Comparison of ENCODE assay signal across 8 mouse cellular contexts in the genomic region with DNA sequence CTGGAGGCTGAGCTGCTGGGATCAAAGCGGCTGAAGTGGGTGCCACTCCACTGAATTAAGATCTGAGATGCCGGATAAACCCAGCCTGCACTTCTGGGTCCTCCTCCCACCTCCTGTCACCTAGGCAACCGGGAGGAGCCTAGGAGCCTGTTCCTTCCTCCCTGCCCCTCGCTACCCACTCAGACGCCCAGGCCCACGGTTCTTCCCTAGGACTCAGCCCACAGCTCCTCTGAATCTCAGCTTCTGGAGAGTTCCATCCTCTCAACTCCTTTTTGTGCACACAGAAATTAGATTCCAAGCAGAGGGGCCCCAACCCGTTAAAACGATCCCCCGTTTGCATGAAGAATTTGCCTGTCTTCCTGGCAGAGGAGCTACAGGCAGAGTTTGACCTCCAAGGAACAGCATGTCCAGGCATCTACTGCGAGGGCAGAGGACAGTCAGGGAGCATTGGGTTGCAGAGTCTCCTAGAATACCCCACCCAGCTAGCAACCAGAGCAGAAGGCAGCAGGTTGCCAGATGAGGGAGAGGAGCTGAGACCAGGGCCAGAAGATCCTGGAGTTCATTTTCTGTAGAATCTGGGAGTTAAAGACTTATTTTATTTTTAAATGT.
DNase-seq lines count a peak whose midpoint lies in the region; ATAC-seq and TF ChIP-seq lines count a peak whose summit lies in the region.

No protein-coding gene starts in this region.

- peak; percentile 42 for DNase-seq in CD4-positive, CD25-positive, alpha-beta regulatory T cell, adult 2 months (ENCODE audit: low read depth, low spot score)
- DNase-seq in naive thymus-derived CD4-positive, alpha-beta T cell, adult 2 months (ENCODE audit: low read depth) = peak; percentile 60

- peak overlapping the region; percentile 83 for H3K27ac ChIP-seq in forebrain, embryonic 12.5 days
- H3K27ac ChIP-seq in heart, embryonic 13.5 days (replicated peaks) = peak overlapping the region; percentile 25
- H3K27ac ChIP-seq in kidney, embryonic 15.5 days = peak overlapping the region; percentile 67
- H3K27ac ChIP-seq in limb, embryonic 12.5 days = no peak overlapping the region
- H3K27ac ChIP-seq in testis, adult 2 months (ENCODE audit: control insufficient read depth, insufficient read depth, low read depth, low read length) = peak overlapping the region; percentile 47

- peaks cover 19% of the 10 kb centered on the region for H3K4me1 ChIP-seq in forebrain, embryonic 12.5 days
- H3K4me1 ChIP-seq in heart, embryonic 13.5 days = peaks cover 14% of the 10 kb centered on the region
- peaks cover 16% of the 10 kb centered on the region for H3K4me1 ChIP-seq in kidney, embryonic 15.5 days
- peaks cover 13% of the 10 kb centered on the region for H3K4me1 ChIP-seq in limb, embryonic 12.5 days (replicated peaks)
- peaks cover 11% of the 10 kb centered on the region for H3K4me1 ChIP-seq in testis, adult 2 months (ENCODE audit: control insufficient read depth, insufficient read depth, low read length)

- ATAC-seq in CD4-positive, CD25-positive, alpha-beta regulatory T cell, adult 4 months = no peak
- ATAC-seq in forebrain, embryonic 12.5 days (ENCODE audit: low FRiP score) = peak; percentile 90
- no peak for ATAC-seq in heart, embryonic 13.5 days (ENCODE audit: extremely low read depth, insufficient number of reproducible peaks, low FRiP score, low TSS enrichment)
- peak; percentile 90 for ATAC-seq in kidney, embryonic 15.5 days (replicated peaks; ENCODE audit: low FRiP score)
- no peak for ATAC-seq in limb, embryonic 12.5 days (ENCODE audit: insufficient number of reproducible peaks, insufficient read depth, low FRiP score, low TSS enrichment, low read depth)

- peak overlapping the region; percentile 22 for H3K4me3 ChIP-seq in forebrain, embryonic 12.5 days (replicated peaks)
- peak overlapping the region; percentile 38 for H3K4me3 ChIP-seq in heart, embryonic 13.5 days
- H3K4me3 ChIP-seq in kidney, embryonic 15.5 days (replicated peaks) = peak overlapping the region; percentile 30
- H3K4me3 ChIP-seq in limb, embryonic 12.5 days (replicated peaks) = peak overlapping the region; percentile 15
- H3K4me3 ChIP-seq in testis, adult 2 months (ENCODE audit: control insufficient read depth, low read depth, low read length) = no peak overlapping the region

- no peaks in the 10 kb centered on the region for H3K36me3 ChIP-seq in forebrain, embryonic 12.5 days (replicated peaks)
- no peaks in the 10 kb centered on the region for H3K36me3 ChIP-seq in heart, embryonic 13.5 days
- no peaks in the 10 kb centered on the region for H3K36me3 ChIP-seq in kidney, embryonic 15.5 days
- no peaks in the 10 kb centered on the region for H3K36me3 ChIP-seq in limb, embryonic 12.5 days
- H3K36me3 ChIP-seq in testis, adult 2 months (ENCODE audit: control insufficient read depth, insufficient read depth, low read length) = no peaks in the 10 kb centered on the region

- WGBS in forebrain, embryonic 12.5 days = 2% methylated on average over 10 of the region's 10 CpGs
- 4% methylated on average over 10 of the region's 10 CpGs for WGBS in heart, embryonic 13.5 days
- WGBS in kidney, embryonic 15.5 days = 2% methylated on average over 10 of the region's 10 CpGs
- 3% methylated on average over 10 of the region's 10 CpGs for WGBS in limb, embryonic 12.5 days

- H3K9ac ChIP-seq in forebrain, embryonic 12.5 days = peak overlapping the region; percentile 44; the same call in 1 of the 2 replicates
- H3K9ac ChIP-seq in heart, embryonic 13.5 days = peak overlapping the region; percentile 67
- 0 out of 2 replicates have a peak overlapping the region, but pooled peaks have one; percentile 24 for H3K9ac ChIP-seq in kidney, embryonic 15.5 days
- no peak overlapping the region for H3K9ac ChIP-seq in limb, embryonic 12.5 days (replicated peaks)

- H3K4me2 ChIP-seq in forebrain, embryonic 12.5 days = peak overlapping the region; percentile 47
- peak overlapping the region; percentile 68 for H3K4me2 ChIP-seq in heart, embryonic 13.5 days
- peak overlapping the region; percentile 57 for H3K4me2 ChIP-seq in kidney, embryonic 15.5 days
- H3K4me2 ChIP-seq in limb, embryonic 12.5 days = peak overlapping the region; percentile 50

- no peaks in the 10 kb centered on the region for H3K27me3 ChIP-seq in forebrain, embryonic 12.5 days
- no peaks in the 10 kb centered on the region for H3K27me3 ChIP-seq in heart, embryonic 13.5 days (replicated peaks)
- H3K27me3 ChIP-seq in kidney, embryonic 15.5 days = no peaks in the 10 kb centered on the region
- H3K27me3 ChIP-seq in limb, embryonic 12.5 days = no peaks in the 10 kb centered on the region
- H3K27me3 ChIP-seq in testis, adult 2 months (ENCODE audit: control insufficient read depth, insufficient read depth, low read length) = no peaks in the 10 kb centered on the region

- TF ChIP-seq POLR2A in testis, adult 2 months (IDR thresholded peaks at IDR 0.05; ENCODE audit: control insufficient read depth, low read depth, low read length) = no peak

- TF ChIP-seq CTCF in testis, adult 2 months (IDR thresholded peaks at IDR 0.05; ENCODE audit: control insufficient read depth, insufficient read depth, insufficient replicate concordance, low read depth, low read length) = no peak

- H3K9me3 ChIP-seq in forebrain, embryonic 12.5 days = peaks cover 12% of the 10 kb centered on the region; the same call in 1 of the 2 replicates
- peaks cover 13% of the 10 kb centered on the region for H3K9me3 ChIP-seq in heart, embryonic 13.5 days
- H3K9me3 ChIP-seq in kidney, embryonic 15.5 days (replicated peaks) = peaks cover 13% of the 10 kb centered on the region
- H3K9me3 ChIP-seq in limb, embryonic 12.5 days = peaks cover 12% of the 10 kb centered on the region

Comparison
In these comparisons a context has a peak if more than half of its experiments do, and no peak if none do; other contexts are left out.
1. ATAC-seq: peak in forebrain, embryonic 12.5 days (single experiment) and kidney, embryonic 15.5 days (single experiment); none in CD4-positive, CD25-positive, alpha-beta regulatory T cell, adult 4 months (single experiment), heart, embryonic 13.5 days (single experiment) and limb, embryonic 12.5 days (single experiment).
2. Peak in every context shown above with its lines, with median percentiles within 50 percentile points of each other: H3K4me2 ChIP-seq.